Mouse (Mus musculus) gastrocnemius, postnatal 4 days (tissue): ENCODE results near the gene Mycbpap. TPM values are rescaled to one million over a fixed set of nuclear protein-coding genes. Genes with fewer than 3 reads are reported as not detected.

Experiments used
- DNase-seq, 2 experiments: peaks; one replicate each; pipeline ENCODE4 v3.0.0; 2021 to 2022; ENCODE audit warnings: low spot score in 2 of 2, mixed read lengths in 2 of 2
- total RNA-seq, 2 experiments: library from RNA; stranded (reverse); gene quantifications; 2 replicates each; pipeline ENCODE4 v1.2.3; 2021

Gene Mycbpap
- total RNA-seq, 2 experiments from 2014 or later: 0.26 to 0.59 TPM

DNA sequence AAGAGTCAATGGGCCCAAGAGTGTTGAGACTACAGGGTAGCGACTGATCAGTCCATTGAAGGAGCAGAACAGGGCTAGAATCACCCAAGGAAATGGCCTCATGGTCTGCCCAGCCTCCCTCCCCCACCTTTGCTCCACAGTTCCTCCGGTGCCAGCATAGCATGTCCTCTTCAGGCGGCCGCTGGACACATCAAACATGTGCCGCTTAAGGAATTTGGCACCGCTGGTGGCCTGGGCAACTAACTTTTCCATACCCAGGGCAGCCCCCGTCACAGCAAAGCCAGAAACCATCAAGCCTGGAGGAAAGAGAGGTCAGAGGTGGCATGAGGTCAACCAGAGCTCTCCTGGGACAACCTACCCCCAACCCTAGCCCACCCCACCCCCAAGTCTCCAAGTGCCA lies 39.6 kb downstream of the Mycbpap start:
- DNase-seq: no peak

DNA sequence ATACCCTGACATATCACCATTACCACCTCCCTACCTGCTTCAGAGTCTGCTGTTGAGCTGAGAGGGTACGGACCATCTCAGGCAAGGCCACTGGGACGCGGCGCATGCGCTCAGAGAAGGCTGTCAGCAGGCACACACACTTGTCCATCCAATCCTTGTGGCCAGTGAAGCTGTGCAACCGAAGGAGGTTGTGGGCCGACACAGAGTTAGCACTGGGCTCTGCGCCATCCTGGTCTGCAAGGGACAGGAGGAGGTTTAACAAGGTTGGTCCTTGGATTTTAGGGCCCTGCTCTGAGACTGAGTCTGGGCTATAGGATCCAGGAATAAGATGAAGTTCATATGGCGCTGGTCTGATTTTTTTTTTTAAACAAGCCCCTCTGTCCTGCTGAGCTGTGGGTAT lies 41.2 kb downstream of the Mycbpap start:
- no peak for DNase-seq

DNA sequence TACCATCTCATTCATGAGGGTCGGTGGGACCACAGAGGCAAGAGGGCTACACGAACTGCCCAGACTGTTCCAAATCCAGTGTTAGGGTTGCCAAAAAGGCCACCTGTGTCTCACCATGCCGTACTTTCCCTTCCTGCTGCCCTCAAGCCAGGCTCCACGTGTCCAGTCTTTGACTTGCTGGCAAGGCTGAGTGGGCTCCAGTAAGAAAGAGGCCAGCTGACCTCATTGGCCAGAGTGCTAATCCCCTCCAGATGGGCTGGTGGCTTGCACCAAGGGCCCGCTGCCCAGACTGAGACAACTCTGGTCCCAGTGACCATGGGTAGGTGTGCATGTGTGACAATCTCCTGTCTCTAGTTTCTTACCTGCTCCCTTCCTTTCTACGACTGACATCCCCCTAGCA lies 43.9 kb downstream of the Mycbpap start:
- no peak for DNase-seq

DNA sequence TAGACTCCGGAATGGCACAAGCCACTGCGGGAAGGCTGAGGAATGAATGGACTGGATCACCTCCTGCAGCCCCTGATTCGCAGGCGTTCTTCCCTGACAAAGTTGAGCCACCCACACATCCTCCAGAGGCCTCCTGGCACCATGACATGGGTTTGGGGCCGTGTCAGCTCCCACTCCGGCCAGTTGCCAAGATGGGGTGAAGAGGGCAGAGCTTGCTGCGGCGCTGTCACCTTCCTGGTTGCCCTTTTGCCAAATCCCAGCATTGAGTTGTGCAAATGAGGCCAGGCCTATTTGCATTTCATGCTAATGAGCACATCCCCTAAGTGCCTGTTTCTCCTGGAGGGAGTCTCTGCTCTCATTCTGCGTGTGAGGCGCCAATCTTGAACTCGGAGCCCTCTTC lies 45.8 kb downstream of the Mycbpap start:
- no peak for DNase-seq

DNA sequence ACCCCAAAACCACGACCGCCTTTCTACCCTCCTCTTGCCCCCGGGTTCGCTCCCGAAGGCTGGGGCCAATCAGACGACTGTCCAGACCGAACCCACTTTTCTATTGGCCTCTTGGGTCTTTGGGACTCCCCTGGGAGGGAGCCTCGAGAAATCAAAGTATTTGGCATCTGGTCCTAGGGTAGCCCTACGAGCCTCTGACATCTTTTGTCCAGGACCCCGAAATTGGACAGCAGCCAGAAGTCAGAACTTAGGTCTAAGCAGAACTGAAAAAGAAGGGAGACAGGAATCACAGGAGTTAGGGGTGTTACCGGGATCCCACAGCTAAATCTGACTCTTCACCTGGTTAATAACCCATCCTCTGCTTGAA lies 47.0 kb downstream of the Mycbpap start:
- no peak for DNase-seq

DNA sequence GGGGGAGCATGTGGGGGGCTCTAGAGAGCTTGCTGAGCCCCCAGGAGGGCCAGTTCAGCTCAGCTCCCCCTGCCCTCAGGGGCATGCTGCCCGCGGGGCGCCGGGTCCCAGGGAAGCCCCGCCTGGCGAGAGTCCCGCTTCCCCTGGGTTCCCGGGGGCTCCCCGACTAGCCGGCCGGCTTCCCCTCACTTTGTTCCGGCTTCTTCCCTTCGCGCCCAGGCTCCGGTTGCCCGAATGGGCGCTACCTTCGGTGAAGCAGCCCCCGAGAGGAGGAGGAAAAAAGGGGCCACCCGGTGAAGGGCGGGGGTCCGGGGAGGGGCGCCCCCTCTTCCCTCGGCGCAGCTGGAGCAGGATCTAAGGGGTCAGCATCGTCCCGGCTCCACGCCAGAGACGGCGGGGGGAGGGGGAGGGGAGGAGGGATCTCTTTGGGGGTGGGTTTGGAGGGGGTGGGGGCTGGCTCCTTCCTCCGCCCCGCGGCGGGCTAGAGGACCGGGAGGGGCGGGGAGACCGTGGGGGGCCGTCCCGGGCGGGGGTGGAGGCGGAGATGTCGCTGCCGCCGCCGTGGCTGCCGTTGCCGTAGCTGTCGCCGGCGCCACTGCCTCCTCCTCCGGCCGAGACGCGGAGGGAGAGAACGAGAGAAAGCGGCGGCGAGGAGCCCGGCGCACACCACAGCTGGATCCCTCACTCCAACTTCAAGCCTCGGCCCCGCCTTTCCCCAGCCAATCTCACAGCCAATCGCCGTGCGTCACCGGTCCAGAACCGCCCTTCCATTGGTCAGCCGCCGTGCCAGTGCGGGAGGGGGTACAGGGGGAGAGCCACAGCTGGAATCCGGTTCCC lies 47.6 kb downstream of the Mycbpap start, which contains the start of gene Cacna1g:
Gene Cacna1g, minus strand, starts transcription at position 492 of the 837 bp plus-strand sequence.
- DNase-seq: peak; percentile 79 to 90

DNA sequence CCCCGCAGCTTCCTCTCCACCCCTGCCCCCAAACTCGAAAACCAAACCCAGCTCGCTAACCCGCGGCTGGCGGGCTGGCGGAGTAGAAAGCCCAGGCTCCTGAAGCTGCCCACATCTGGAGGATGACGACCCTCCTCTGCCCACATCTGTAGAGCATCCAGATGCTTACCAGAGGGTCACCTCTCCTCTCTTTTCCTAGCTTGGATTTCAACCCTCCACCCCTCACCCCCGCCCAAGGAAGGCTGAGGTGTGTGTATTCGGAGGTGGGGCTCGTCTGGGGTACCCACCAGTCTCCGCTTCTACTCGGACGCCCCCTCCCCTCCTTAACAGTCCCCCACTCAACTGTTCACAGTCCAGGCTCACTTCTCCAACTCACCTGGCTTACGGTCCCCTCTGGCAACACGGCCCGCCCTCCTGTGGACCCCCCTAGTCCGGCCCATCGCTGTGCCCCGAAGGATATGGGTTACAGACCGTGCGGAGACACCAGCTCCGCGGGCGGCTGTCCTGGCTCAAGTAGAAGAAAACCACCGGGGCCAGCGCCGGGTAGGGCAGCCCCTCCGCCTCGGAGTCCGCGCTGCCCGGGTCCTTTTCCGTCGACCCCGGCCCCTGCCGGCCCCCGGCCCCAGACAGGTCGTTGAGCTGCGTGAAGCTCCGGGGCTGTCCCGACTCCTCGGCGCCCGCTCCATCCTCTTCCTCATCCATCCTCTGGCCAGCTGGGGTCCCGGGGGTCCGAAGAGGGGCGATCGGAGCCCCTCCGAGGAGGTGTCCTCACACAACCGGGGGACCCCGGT lies 48.4 kb downstream of the Mycbpap start:
- peak in 1 of 2 experiments; percentile 35 for DNase-seq

DNA sequence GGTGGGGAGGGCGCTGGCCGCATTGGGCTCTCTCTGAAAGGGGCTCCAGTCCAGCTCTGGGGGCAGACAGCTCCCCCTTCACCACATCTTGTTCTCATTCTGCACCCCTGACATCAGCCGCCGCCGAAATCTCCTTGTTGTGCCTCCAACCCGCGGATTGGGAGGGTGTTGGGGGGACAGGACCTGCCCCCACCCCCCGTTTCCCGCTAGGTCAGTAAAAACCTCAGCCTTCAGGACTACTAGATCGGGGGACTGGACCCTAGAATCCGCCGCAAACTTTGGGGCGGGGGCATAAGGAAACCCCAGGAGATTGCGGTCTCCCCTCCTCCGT lies 49.0 kb downstream of the Mycbpap start:
- peak in 1 of 2 experiments; percentile 40 for DNase-seq

DNA sequence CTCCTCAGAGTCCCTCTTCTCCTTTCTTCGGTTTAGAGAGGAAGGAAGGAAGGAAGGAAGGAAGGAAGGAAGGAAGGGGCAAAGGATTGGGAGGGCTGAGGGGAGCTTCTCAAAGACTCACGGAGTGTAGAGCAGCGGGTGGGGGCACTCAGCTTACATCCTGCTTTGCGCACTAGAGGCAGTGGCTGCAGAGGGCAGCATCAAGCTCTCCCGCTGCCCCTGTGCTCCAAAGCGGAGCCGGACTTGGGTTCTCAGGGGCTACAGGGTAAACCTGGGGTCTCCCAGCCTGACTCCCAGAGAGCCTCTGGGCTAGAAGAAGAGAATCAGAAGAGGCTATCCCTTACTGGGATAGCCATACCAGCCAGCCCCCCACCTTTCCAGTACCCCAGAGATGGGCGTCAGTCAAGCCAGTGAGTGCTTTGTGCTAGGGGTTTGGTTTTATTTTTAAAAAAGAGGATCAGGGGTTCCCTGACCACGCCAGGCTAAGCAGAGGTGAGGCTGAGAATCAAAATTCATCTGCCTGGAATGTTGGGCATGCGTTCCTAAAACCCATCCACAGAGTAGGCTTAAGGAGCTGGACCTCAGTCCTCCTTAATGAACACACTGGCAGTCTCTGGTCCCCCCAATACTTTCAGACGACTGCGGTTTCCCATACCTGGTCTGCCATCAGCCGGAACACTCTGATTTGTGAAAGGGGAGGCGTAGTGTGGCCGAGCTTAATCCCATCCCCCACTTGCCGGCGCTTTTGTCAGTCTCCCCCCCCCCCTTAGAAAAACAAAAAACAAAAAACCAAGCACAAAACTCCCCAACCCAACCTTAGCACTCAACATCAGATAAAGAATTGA lies 49.6 kb downstream of the Mycbpap start:
- no peak for DNase-seq

DNA sequence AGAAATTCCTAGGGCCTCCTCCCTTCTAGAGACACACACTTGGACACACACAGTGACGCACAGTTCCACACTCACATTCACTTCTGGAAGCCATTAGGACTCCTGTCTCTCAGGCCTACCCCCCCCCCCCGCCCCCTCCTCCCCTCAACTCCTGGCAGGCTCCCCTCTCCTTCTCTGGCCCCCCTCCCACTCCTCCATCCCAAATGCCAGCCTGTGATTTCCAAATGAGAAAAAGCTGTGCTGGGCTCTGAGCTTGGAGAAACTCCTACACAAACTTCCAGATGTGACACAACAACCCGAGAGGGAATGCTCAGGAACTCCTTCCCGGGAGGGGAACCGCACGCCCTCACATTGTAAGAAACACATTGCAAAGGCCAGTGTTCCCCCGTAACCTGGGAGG lies 51.2 kb downstream of the Mycbpap start:
- no peak for DNase-seq

DNA sequence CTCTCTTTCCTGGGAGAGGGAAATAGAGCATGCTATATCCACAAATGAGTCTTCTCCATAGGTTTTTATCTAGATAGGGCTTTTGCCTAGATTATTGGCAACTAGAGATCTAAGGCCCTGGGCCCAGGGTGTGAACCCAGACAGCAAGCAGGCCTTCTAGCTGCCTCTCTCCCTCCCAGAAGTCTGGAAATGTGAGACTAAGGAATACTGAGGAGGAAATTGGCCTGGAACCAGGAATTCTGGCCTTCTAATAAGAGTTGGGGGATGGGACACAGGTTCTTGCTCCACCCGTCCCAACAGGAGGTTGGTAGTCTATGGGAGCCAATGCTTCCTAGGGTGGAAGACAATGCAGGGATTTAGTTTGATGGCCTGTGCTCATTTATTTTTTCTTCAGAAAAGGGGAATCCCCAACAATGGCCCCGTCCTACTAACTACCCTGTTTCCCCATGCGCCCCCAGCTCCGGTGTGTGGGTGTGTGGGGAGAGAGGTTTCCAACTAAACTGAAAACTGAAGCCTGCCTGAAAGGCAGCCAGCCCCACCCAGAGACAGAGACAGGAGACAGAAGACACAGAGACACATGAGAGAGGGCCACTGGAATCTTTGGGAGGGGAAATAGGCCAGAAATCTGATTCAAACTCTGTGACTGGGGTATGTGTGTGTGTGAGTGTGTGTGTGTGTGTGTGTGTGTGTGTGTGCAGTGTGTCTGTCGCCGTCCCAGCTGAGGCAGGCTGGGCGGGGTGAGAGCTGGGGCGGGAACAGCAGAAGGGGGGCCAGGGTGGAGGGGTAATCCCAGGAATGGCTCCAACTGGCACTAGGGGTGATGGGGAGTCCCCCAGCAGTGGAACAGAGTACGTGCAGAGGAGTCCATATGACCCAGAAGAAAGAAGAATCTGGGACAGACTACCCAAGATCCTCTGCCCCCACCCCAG lies 52.1 kb downstream of the Mycbpap start:
- DNase-seq: peak in 1 of 2 experiments; percentile 73

DNA sequence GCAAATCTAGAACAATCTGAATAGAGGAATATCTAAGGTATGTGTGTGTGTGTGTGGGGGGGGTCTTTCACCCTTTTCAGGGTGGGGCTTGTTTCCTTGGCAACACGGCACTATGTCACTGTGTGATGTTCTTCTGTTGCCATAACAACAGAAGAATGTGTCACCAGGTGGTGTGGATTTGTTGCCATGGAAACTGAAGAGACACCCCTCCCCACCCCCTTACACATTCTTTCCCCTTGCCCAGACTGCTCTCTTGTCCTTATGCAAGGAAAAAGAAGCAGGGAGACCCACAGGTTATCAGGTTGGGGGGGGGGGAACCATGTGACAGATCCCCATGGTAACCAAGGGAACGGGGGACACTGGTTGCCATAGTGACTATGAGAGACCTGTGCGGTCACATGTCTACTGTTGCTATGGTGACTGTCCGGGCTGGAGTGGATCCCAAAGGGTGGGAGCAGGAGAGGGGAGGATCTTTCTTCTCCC lies 52.9 kb downstream of the Mycbpap start:
- peak in 1 of 2 experiments; percentile 35 for DNase-seq

DNA sequence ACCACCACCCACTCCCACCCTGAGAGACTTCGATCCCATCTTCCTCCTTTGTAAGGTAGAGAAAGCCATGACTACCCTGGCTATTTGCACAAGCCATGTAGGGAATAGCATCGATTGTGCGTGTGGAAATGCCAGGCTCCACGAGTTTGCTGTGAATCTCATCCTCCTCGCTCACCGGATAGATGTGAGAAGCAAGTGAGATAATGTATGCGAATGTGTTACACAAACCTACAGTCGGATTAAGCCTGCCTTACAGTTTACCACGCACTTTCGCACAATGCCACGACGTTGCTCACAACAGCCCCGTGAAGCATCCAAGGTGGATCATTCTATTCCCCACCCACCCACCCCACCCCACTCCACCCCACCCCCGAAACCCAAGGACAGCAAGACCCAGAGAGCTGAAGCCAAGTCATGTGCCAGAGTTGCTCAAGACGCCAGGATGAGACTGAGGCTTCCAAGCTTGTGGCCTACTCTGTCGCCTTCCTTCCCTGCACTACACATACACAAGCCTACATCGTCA lies 55.1 kb downstream of the Mycbpap start:
- DNase-seq: no peak

DNA sequence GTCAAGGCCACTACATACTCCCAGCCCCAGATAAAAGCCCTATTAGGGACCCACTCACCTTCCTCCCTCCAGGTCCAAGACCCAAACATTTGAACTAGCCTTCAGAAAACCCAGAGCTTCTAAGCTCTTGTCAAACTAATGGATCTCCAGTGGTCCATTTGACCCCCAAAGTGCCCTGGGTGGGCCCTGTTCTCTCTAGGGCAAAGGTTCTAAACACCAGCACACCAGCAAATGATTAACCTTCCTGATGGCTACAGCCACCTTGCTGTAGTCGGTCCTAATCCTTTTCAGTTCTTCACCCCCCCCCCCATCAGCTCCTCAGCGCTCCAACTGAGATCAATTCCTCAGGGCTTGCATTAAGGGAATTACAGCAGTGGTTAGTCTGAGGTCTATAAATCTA lies 57.4 kb downstream of the Mycbpap start:
- DNase-seq: no peak

DNA sequence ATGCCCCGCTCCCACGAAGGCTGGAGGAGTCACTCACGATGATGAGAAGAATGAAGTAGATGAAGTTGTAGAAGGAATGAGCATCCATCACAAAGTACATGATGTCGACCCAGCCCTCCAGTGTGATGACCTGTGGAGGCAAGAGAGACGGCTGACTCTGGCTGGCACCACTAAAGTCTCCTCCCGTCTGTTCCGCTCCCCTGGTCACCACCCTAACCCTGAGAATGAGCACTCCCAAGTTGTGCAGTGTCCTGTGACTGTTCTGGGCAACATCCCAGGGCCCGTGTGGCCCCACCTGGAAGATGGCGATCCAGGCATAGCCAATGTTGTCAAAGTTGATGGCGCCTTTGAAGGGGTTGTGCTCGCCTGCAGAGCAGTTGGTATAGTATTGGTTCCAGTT lies 59.7 kb downstream of the Mycbpap start:
- DNase-seq: no peak

DNA sequence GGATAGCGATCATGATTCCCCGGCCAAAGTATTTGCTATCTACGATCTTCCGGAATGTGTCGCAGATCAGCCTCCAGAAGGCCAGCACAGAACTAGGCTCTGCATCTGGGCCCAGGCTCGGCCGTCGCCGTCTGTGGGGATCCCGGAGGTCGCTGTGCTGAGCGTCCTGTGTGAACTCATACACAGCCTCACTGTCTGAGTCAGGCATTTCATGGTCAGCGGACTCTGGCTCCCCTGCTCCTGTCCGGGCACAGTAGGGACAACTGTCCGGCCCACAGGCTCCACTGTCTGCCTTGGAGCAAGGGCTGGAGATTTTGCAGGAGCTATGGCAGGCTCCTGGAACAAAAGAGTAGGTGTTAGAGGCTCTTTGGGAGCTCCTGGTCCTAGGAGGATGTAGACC lies 64.5 kb downstream of the Mycbpap start:
- DNase-seq: no peak

DNA sequence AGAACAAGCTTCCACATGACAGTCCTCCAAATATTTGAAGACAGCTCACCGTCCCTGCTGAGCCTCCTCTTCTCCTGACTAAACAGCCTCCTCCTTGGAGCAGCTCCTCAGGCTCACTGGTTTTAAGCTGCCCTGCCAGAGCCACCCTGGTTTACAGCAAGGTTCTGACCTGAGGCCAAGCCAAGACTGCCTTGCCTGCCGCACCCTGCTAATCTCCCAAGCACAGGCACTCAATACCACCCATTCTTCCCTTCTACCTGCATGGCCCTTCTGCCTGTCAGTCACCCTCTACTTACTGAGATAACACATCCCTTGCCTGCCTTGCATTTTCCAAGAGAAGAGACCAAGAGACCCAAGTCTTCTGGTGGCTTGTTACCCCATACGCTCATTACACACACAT lies 65.2 kb downstream of the Mycbpap start:
- no peak for DNase-seq

DNA sequence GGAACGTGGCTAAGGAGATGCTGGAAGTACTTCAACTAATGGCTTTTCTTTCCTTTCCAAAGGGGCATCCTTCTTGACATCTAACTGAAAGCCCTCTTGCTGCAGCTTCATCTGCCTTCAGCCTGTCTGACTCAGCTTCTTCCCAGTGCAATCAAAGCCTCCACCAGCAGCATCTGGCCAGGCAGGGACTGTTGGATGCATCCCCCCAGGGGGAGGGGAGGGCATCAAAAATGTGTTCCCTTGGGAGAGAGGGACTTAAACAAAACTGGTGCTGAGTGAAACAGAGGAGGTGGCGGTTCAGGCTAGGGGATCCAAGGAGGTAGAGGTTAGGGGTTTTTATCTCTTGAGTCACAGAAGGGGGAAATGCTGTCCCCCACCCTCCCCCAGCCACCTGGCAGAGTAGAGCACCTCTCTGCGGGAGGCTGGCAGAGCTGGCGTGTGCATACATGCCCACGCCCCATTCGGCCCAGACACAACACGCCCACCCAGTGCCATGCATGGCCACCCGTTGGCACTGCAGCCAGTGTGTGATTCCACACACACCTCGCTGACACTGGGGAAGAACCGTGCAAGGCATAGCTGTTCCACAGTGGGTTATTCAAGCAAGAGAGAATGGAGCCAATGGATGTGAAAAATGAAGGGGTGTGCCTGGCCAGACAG lies 66.3 kb downstream of the Mycbpap start:
- DNase-seq: no peak

DNA sequence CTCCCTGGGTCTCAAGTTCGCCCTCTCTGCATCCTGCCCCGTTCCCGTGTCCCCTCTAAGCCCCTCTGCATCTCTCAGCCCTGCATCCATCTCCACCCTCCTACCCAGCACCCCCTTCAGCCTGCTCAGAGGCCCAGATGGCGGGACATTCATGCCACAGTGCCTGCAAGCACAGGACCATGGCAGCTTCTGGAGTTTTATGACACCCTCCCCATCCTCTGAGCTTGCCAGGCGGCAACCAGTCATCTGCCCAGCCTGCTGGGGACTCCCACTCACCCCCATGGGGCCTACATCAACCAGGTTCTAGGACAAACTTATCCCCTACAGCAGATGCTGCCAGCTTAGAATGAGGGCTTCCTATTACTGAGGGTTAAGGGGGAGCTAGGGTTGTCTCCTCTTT lies 66.8 kb downstream of the Mycbpap start:
- no peak for DNase-seq
